Mouse (Mus musculus) liver, postnatal 0 days (tissue): ENCODE data around the gene Ak5.

Experiments
- CTCF ChIP-seq: sonication (generic); IDR thresholded peaks from 2 replicates; pipeline ENCODE4 v1.5.1; 2016; ENCODE audit warnings: antibody characterized with exemption, low read depth
- EP300 ChIP-seq: IDR thresholded peaks from 2 replicates; pipeline ENCODE4 v1.6.1; 2016; ENCODE audit warnings: antibody characterized with exemption, low read depth, mild to moderate bottlenecking

- TF ChIP-seq CTCF: no peak
- TF ChIP-seq EP300: no peak
Observed at GRCm38 (mm10) chr3:152705826-152706225, 37.7 kb upstream of the Ak5 start.
